Mouse (Mus musculus) c-Kit-positive CD71-positive TER-119-negative erythroid progenitor cells, embryonic 14.5 days (primary cell): ENCODE results near the gene Ano6.
"Not testable (repeated sequence)": the region's sequence is repeated elsewhere in the genome, so short reads cannot be mapped to it uniquely, and the experiment has no call there.

ENCODE experiments used
- DNase-seq: peaks from one replicate; pipeline ENCODE4 v3.0.0-alpha.2; 2013; ENCODE audit warnings: low read depth

The Ano6 gene

DNA sequence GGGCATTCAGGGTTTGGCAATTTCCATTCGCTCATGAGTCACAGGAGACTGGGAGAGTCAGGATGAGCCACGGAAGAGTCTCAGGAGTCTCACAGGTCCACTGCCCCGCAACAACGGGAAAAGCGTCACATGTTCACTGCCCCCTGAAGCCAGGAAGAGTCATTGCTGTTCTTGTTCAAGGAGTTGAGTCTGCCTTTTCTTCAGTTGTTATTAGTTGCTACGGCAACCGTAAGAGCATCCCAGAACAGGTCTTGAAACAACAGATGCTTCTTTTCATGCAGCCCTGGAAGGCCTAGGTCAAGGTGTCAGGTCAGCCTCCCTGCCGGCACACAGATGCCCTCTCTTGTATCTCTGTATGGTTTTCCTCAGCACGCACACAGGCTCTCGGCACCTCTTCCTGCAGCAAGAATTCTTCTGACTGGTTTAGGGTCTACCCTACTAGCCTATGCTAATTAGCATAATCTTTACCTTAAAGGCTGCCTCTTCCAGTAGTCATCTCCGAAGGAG, 36.9 kb downstream of the Ano6 start:
- DNase-seq: no peak

- not testable (repeated sequence) for DNase-seq
Observed at GRCm38 (mm10) chr15:95828018-95828646, 37.5 kb downstream of the Ano6 start.

DNA sequence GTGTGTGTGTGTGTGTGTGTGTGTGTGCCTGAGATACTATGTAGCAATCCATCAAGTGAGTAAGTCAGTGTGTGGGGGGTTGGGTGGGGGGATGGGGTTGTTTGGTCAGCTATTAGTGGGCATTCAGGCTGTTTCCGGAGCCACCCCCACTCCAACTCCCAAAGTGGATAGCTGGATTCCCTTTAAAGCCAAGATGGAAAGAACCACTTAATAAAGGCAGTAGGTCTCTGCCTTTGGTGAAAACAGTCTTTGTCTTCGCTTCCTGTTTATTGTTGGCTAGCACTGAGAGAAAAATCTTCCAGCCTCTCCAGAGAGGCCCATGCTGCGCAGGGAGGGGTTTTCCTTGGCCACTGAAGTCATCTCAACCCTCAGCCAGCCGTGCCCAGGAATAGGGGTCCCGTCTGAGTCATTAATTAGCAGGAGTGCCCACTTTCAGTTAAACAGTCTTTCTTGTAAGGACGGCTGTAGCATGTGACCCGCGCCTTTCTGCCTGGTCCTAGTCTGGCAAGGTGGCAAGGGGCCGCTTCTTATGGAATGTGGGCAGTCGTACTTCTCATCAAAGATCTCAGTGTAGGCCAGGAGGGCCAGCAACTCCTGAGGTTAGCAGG, 38.1 kb downstream of the Ano6 start:
- DNase-seq: no peak

GRCm38 (mm10) chr15:95829553-95830205, 39.0 kb downstream of the Ano6 start:
- no peak for DNase-seq

DNA sequence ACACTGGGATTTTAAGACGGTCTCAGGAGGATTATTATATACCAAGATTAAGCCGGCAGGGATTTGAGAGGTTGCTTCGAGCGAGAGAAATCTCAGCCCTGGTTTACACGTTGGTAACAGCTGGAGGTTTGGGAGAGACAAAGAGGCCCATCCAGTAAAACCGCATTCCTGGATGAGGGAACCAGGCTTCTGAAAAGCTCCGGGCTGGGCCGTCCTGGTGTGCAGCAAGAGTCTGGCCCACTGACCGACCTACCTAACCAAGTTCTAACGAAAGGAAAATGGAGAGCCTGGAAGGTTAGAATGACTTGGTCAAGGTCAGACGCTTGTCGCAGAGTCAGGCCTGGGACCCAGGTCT, 39.5 kb downstream of the Ano6 start:
- DNase-seq: no peak

- DNase-seq: no peak
Observed at GRCm38 (mm10) chr15:95833292-95833691, 42.6 kb downstream of the Ano6 start.

GRCm38 (mm10) chr15:95836077-95836476, 45.4 kb downstream of the Ano6 start:
- no peak for DNase-seq

- DNase-seq: no peak
Observed at GRCm38 (mm10) chr15:95836646-95837434, 46.2 kb downstream of the Ano6 start.

- no peak for DNase-seq
Observed at GRCm38 (mm10) chr15:95837570-95837969, 46.9 kb downstream of the Ano6 start.

GRCm38 (mm10) chr15:95838171-95839020, 47.8 kb downstream of the Ano6 start:
- DNase-seq: no peak

DNA sequence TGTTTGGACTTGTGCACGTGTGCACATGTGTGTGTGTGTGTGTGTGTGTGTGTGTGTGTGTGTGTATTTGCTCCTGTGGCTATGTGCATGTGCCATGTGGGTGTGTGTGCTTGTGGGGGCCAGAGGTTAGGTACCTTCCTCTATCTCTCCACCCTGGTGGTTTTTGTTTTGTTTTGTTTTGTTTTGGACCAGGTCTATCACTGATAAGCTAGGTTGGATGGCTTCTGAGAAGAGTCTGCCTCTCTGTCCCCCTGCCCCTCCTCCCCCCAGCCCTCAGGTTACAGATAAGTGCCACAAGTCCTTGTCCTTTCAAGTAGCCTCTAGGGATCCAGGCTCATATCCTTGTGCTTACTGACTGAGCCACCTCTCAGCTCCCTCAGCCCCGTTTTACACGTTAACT, 49.1 kb downstream of the Ano6 start:
- DNase-seq: no peak

GRCm38 (mm10) chr15:95843183-95843949, 52.7 kb downstream of the Ano6 start:
- no peak for DNase-seq

GRCm38 (mm10) chr15:95844412-95844811, 53.8 kb downstream of the Ano6 start:
- no peak for DNase-seq

DNA sequence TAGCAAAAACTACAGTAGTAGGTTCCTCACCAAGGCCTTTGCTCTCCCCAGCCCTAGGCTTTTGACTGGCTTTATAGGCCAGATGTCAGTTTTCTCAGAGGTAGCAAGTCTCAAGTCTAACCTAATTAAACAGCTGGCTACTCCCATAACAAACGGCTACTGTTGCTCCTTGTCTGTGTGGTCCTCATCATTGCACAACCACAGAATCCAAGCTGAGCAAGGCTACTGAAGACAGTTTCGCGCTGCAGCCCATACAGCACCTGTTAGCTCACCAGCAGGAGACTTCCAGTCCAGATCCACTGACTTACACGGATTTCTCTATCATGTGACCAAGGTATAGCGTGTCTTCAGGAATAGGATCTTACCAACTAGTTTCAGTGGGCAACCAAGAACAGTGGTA, 55.5 kb downstream of the Ano6 start:
- no peak for DNase-seq

DNA sequence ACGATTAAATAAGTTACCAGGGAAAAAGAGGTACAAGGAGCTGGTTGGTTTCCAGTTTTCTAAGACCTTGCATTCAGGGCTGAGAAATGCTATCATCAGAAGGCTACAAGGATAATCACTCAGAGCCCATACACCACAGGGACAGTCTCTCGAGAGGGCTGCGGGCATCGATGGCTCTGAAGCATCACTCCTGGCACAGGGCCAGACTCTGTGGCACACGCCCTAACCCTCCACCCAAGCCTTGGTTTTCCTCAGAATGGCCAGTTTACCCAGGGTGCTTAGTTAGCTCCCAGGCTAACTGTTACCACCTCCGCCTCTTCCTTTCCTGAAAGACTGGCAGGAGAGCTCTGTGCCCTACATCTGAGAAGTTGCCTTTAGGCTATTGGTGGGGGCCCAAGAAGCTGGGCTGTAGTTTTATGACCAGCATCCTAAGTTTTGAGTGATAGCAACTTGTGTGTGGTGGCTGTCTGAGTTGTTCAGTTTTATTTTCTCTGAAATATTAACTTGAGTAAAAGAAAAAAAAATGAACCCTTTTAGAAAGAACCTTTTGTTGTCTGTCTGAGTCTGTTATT, 57.9 kb downstream of the Ano6 start:
- DNase-seq: no peak

- no peak for DNase-seq
Observed at GRCm38 (mm10) chr15:95849513-95850411, 59.1 kb downstream of the Ano6 start.

GRCm38 (mm10) chr15:95850546-95850945, 59.9 kb downstream of the Ano6 start:
- DNase-seq: peak; percentile 48

- no peak for DNase-seq
Observed at GRCm38 (mm10) chr15:95855051-95855844, 64.6 kb downstream of the Ano6 start.

DNA sequence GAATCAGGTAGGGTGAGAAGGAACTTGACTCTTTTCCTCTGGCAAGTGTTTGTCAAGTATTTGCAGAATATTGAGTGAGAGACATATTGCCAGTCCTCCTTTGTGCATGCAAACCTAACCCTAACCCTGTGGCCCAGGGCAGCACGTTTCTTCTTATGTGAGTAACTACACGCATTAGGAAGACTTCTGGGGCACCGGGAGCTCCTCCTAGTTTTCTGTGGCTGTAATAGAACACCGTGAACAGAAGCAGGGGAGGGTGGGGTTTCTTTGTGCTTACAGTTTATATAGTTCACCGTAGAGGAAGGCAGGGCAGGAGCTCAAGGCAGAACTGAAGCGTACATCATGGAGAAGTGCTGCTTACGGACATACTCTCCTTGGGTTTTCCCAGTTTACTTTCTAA, 65.3 kb downstream of the Ano6 start:
- no peak for DNase-seq
